Mouse (Mus musculus) leukemia stem cell, adult 10-12 weeks (primary cell): ENCODE data around the gene Dok5. TPM values are rescaled to one million over a fixed set of nuclear protein-coding genes. Genes with fewer than 3 reads are reported as not detected.

Source experiments
- polyA plus RNA-seq: library from polyadenylated mRNA; stranded (reverse); fragments of >175 nt; gene quantifications from 2 replicates; pipeline ENCODE4 v1.2.3, GENCODE M21; 2012; ENCODE audit warnings: low replicate concordance

The Dok5 gene
- 0.16 TPM in 1 of 2 replicates, not detected in the other for polyA plus RNA-seq

GRCm38 (mm10) chr2:170731632-170732561 lies at the start of gene Dok5:
Gene Dok5, plus strand, starts transcription at chr2:170731807.

Other genes starting within 250 kb of the Dok5 start
- gene Pfdn4, start 235.4 kb upstream of the Dok5 start, polyA plus RNA-seq = 4.7 and 6.3 TPM in 2 replicates
- gene Cyp24a1, start 234.7 kb upstream of the Dok5 start, polyA plus RNA-seq = not detected in 2 replicates
- gene 4930470P17Rik, start 129.8 kb upstream of the Dok5 start, polyA plus RNA-seq = not detected in 2 replicates